Mouse (Mus musculus): ENCODE measurements at regions not wholly inside any gene's neighbourhood (a gene's known extent, or its start where the extent isn't known, plus 50 kb on each side); places are given as distances from the start of the nearest gene placed in this dataset.

GRCm38 (mm10) chr2:78975393-78975774, 107.5 kb downstream of the Ube2e3 start:
- TF ChIP-seq POLR2A (IDR thresholded peaks at IDR 0.05; ENCODE audit: insufficient read depth, low read depth, low read length) = no peak
- TF ChIP-seq CTCF (IDR thresholded peaks at IDR 0.05; ENCODE audit: insufficient read depth, low read depth, low read length) = no peak
